Mouse (Mus musculus) neutrophil, adult 5-6 weeks (primary cell): ENCODE measurements around the gene Plxnc1. TPM values are rescaled to one million over a fixed set of nuclear protein-coding genes. Genes with fewer than 3 reads are reported as not detected.

ENCODE experiments used
- ATAC-seq: fragments of 151-379, 151-347 bp; 2 replicates; pipeline ENCODE4 v1.8.0; 2017; ENCODE audit warnings: mild to moderate bottlenecking, moderate TSS enrichment; ENCODE audit not compliant: insufficient number of reproducible peaks, poor library complexity, low FRiP score, severe bottlenecking; ENCODE audit errors: extremely low read depth
- total RNA-seq: library from RNA; stranded (forward); fragments of 200-1000 nt; gene quantifications from 2 replicates; pipeline ENCODE4 v1.2.3, GENCODE M21; 2017

Plxnc1 gene
- total RNA-seq, 1 experiment from 2014 or later: 47.5 TPM

DNA sequence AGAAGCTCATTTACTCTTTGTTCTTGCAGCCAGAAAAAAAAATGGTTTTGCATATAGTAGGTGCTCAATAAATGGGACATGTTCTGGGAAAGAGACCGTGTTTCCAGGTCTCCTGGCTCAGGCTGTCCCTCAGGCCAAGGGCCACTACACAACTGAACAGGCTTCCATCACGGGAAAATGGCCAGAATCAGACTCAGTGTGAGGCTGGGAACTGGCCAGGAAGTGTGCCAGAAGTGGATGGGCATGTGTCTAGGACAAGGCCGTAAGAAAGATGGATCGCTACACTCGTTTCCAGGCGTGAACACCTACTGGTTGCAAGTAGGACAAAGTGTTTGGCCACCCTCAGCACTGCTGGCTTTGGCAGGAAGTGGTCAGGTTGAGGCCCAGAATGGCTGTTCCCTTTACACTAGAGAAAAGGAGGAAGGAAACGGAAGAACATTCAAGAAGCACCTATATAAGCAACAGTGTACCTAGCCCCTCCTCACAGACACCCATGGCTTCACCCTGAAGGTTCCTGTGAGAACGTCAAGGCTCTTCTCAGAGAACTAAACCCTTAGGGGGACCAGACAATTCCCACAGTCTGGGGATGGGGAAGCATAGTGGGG, 98.0 kb downstream of the Plxnc1 start:
- peak; percentile 68 for ATAC-seq

DNA sequence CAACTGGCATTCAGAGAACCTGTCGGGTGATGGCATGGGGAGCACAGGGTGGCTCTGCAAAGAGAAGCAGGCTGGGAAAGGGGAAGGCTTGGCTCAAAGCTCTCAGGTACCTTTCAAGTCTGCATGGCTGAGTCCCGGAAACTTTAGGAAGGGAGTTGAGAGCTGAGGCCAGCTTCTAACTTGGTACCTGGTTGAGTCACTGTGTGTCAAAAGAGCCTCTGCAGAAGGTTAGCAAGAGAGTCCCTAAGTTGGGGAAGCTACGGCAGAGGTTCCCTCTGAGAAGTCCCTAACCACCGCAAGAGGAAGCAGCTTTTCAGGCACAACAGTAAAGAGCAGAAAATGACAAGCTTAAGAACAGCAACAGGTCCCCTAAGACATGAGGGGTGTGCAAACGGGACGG, 99.9 kb downstream of the Plxnc1 start:
- ATAC-seq: peak; percentile 43

DNA sequence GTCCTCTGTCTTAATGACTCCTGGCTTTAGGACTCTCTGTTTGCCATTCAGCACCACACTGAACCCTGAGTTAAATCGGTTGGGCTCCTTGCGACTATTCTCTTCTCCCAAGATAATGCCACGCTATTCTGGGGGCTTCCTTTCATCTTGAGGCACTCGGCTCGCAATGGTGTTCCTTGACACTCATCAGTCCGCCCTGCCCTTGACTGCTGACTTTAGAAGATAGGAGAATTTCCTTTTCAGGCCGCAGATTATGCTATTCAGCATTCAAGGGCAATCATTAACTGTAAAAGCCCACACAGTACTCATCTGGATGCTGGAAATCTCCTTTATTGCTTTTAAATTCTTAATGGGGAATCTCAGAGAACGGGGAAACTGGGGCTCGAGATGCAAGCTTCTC, 108.8 kb downstream of the Plxnc1 start:
- ATAC-seq: no peak

DNA sequence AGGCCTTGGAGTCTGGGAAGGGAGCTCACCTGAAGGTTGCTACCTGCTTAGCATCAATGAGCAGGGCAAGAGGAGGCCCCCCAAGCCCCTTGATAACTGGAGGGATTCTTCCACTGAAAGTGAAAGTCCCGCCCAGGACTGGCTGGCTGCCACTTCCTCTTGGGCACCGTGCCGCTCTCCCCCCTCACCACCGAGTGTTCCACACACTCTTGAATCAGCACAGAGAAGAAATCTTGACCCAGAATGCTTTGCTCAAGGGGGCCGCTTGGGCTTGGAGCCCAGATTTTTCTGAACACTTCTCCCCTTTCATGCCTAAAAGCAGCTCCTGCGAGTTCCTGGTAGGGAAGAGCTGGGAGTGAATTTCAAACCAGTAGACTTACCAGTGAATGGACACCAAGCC, 115.2 kb downstream of the Plxnc1 start:
- peak; percentile 59 for ATAC-seq

DNA sequence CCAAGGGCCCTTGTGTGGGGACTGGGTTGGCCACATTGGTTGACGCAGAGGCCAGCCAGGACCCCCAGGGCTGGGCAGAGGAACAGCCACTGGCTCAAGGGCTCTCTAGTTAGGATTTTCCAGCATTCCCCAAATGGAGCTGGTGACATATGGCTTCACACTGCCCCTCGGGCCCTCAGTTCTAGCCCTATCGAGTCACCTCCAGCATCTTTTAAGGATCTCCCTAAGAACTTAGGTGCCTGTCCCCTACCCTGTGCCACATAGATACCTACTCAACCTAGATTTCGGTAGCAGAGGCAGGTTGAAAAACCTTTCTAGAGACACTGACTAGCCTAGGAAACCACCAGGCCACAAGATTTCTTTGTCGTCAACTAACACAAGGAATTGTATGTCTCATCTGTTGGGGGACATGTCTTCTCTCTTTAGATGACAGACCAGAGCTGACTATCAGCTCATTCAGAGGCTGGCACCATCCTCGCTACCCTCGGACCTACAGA, 115.9 kb downstream of the Plxnc1 start:
- ATAC-seq: no peak

DNA sequence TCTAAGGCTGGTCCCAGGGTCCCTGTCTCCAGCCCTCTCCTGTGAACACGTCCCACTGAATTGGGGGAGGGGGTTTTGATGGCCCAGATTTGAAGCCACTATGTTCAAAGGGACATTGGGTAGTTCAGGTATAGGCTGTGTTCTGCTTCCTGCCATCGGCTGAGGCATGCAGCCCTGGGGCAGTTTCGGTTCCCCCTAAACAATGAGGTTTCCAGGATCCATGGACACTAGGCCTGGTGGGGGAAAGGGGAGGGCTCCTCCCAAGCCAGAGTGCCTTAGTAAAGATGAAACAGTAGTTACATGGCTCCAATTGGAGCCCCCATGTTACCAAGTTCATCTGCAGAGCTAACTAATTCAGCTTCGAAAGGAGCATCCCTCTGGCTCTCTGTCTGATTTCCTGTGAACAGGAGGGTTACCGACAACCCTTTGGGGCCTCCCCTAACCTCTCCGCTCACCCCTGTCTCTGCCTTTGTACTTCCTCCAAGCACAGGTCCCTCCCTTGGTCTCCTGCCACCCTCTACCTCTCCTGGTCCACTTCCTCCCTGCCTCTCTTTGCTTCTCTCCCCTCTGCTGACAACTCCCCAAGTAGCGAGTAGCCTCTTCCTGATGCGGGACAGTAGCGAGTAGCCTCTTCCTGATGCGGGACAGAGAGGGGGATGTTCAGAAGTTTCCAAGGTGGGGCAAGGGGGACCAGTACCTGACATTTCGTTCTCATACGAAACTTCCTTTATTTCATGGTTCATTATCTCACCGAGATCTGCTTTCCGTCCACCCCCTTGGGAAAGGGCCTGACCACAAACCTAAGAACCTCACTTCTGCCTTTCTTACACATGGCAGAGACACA, 116.5 kb downstream of the Plxnc1 start:
- peak; percentile 73 for ATAC-seq

DNA sequence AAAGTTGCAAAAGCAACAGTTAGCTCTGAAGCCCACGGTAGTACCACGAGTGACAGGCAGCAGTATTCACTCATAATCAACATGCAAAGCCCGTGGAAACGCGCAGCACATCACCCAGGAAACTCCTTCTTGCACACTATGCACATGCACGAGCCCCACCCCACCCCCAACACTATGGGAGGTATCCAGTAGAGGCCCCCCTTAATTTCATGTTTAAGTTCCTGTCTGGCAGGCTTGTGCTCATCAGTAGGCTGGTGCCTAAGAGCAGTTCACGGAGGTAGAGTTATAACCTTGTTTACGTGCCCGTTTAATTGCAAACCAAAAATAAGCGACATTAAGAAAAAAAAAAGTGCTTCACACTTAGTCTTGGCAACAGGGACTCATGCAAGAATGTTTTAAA, 117.3 kb downstream of the Plxnc1 start:
- ATAC-seq: no peak

DNA sequence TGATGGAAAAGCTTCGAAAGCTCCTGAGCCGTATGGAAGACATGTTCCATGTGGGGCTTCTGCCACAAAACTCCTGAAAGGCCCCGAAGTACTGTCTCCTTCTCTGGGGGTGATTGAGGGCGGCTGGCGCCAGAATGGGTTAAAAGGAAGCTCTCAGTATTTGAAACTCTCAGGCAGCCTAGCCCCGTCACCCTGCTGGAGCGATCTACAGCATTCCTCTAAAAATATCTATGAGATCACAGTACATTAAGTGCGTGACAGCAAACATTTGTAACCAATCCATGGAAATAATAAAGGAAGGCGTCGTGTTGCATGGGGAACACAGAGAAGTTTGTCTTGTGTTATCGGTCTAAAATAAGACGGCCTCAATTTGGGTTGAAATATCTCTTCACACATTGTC, 118.2 kb downstream of the Plxnc1 start:
- ATAC-seq: no peak

DNA sequence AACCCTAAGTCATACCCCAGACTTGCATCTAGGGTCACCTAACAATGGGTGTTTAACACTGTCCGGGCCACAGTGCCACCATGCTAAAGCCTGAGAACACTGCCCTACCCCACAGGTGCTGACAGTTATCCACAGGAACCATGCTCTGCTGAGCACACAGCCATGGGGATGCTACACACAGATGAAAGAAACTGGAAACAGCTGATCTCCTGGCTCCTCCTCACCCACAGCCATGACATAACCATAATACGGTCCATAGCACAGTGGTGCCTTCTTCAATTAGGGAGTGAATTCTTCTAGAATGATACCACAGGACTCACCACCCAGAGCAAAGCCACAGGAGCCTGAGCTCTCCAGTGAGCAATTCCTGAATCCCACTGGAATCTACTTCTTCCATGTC, 118.7 kb downstream of the Plxnc1 start:
- peak; percentile 10; the same call in 1 of the 2 replicates for ATAC-seq

DNA sequence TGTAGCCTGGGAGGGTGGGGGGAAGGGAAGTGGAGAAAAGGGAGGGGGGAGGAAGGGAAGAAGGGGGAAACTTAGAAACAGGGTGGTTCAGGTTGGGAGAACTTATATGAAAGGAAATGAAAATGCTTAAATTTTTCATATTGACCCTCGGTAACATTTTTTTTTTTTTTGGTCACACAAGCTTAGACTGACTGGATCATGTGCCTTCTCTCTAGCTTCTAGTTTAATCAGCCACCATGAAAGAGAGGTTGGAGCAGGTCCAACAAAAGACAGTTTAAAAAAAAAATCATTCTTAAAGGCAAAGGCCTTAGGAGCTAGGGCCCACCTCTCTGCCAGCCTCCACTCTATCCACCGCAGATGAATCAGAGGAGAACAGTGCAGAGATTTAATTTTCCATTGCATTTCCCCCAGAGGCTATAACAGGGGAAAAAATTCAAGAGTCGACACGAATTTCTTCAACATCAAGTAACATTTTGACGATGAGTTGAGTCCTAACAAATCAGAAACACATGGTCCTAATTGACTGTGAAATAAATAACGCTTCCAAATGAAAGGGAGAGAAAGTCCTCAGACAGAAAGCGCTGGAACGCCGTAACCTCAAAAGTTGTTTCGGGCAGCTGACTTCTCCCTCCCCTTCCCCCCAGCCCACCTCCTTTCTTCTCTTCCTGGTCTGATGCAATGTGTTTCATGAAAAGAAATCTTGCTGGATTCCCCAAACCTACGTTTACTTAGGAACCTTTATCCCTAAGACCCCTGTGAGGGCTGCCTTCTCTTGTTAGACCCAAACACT, 120.5 kb downstream of the Plxnc1 start:
- no peak for ATAC-seq

DNA sequence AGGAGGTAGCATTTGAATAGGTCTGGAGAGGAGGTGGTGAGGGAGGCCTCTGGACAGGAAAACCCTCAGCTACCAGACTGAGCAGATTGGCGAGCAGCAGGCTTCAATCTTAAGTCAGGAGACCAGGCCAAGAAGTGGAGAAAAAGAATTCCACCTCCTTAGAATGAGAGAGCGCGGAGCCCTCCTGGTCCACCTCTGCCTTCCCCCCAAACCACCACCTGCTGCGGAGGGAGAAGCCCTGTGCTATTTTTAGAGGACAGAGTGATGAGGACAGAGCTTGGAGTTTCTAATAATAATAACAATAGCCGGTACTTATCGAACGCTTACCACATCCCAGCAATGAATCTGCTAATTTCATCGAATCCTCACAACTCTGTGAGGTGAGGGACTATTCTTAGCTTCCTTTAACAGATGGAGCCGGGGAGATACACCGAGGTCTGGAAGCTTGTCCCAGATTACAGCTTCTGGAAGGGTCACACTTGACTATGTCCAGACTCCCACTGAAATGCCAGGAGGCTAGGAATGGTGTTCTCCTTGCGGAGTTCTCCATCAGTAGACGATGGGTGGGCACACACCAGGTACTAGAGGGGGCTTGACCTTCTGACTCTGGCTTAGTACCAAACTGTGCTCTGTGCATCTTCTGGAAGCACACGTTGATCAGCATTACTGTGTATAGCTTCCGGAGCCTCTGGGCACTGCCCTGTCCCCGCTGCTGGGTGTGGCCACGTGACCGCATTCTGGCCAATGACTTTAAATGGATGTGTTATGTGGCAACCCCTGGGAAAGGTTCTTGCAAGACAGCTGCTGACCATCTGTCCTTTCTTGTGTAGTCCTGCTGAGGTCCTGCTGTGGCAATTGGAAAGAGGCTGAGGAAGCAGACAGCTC, 125.6 kb downstream of the Plxnc1 start:
- no peak for ATAC-seq

DNA sequence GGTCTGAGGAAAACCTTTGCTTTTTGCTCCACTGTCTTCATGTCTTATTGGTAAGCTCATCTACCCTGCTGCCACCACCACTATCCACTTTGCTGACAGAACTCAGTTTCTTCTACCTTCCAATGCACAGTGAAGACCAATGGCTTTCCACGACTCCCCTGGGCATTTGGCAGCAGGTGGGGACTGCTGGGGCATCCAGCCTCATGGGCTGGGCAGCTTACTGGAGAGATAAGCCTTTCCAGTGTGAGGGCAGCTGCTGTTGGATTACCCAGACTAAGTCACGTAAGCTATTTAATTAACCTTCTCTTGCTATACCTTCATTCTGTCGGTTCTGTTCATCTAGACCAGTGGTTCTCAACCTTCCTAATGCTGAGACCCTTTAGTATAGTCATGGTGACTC, 126.5 kb downstream of the Plxnc1 start:
- no peak for ATAC-seq

DNA sequence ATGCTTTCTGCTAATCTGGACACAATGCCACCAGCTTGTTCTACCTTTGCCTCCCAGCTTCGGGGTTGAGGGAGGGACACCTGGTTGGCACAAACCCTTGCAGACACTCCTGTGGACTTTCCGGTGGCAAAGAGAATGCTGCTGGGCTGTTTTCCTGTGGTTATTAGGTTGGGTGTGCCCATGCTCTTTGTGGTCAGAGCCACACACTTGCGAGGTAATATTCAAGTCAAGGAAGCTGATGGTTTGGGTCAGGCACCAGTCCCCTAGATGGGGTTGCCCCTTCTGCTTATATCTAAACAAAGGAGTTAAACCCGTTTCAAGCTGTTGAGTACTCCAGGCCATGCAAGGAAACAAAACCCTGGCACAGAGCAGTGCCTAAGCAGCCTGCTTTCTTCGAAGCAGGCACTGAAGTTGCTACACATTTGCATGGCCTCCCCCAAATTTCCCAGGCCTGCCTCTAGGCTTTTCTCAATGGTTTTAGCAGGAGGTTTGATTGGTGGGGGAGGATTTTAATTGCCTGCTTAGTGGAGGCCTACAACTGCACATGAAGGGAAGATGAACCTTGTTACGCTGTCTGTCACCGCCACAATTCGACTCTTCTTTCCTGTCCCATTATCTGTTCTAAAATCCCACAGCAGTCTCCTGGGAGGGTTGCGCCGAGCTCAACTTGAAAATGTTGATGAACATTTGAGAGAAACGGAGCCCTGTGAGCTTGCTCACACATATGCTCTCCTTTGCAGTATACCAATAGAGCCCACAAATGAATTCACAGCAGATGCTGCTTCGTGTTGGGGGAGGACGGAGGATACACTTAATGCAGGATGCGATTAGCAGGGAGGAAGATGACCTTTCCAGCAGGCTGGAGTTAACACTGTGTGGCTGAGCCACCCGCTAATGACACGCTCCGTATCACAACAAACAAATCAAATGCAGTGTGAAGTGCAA, 132.5 kb downstream of the Plxnc1 start:
- no peak for ATAC-seq

DNA sequence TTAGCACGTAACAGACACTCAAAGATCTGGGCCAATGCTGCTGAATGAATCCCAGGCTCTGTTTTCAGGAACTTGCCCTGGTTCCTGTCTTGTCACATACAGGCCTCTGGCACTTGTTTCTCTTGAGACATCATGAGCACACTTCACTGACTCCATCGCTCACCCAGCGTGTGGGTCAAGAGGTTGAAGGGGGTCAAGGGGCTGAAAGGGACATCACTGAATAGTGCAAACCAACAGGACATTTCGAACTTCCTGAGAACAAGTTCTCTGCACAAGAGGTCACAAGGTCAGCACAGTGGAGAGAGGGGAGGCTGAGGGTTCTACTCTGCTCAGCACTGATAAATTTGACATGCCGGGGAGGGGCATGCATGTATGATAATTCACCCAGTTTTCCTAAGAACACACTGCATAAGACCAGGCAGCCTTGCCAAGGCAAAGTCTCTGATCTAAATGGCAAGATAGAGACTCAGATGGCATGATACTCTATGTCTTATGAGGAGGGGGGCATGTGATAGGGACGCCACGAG, 134.6 kb downstream of the Plxnc1 start:
- ATAC-seq: no peak

DNA sequence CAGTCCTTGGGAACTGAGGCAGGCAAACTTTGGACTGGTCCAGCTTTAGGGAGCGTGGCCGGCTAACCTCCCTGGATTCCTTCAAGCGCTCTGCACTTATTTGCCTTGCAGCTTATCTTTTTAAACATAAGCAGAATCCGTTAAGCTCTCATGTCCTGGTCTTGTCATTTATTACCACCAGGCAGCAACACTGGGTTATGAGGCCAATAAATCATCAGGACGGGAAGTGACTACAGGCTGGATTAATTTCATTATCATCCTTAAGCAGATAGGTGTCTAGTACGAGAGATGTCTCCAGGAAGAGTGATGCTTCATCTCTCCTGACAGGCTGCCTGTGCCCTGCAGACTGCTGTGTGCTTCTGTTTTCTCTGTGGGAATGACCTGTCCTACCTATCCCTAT, 136.4 kb downstream of the Plxnc1 start:
- ATAC-seq: no peak

DNA sequence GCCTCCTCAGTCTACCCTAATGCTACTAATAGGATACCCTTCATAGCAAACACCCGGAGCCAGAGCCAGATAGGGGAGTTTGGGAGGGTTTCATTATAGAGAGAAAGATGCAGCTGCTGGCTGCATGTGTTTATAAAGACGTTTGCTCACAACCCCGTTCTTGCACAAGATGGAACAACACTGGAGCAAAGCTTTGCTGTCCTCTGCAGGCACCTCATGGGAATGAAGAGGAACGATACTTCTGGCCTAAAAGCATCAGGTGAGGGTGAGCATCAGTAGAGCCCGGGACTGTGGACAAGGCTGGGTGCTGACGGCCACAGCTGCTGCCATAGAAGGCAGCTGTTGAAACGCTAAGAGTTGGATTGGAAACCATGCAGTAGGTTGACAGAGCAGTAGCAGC, 137.3 kb downstream of the Plxnc1 start:
- no peak for ATAC-seq

DNA sequence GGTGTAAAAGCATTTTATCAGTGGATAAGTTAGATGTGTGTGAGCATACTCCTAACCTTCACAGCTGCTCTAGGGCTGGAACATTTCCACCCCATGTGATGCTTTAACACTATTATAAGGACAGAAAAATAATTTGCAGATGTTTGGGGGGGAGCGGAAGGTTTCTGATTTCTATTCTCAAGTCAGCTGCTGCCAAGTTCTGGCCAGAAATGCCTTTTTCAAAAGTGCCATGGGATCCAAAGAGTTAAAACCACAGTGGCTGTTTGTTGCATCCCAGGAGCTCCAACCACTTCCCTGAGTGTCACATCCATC, 139.8 kb downstream of the Plxnc1 start:
- ATAC-seq: no peak
